Mouse (Mus musculus) liver, postnatal 0 days (tissue): ENCODE results near the gene Lama2.

Experiments used
- CTCF ChIP-seq: sonication (generic); IDR thresholded peaks from 2 replicates; pipeline ENCODE4 v1.5.1; 2016; ENCODE audit warnings: antibody characterized with exemption, low read depth
- EP300 ChIP-seq: IDR thresholded peaks from 2 replicates; pipeline ENCODE4 v1.6.1; 2016; ENCODE audit warnings: antibody characterized with exemption, low read depth, mild to moderate bottlenecking

DNA sequence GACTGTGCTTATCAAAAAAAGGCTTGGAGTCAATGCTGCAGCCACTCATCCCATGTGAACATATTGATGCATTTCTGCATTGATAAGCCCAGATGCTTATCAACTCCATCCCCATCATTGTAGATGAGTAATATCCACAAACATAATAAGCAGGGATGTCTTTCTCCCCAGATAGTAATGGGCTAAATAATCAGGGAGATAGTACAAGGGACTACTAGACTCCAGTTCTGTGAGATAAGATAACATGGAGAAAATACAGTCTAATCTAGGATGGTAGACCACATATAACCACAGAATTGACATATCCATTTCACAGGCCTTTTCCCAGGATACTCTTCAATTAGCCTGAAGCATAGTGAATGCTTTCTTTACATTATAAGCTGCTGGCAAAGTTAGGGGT lies 622.9 kb downstream of the Lama2 start:
- no peak for TF ChIP-seq CTCF
- TF ChIP-seq EP300 = no peak
